Mouse (Mus musculus) CD4-positive, CD25-positive, alpha-beta regulatory T cell, adult 4 months (primary cell): ENCODE measurements around the gene Gabbr2. TPM values are rescaled to one million over a fixed set of nuclear protein-coding genes. Genes with fewer than 3 reads are reported as not detected.

ENCODE experiments used
- ATAC-seq: one replicate; pipeline ENCODE4 v1.8.0; 2017
- polyA plus RNA-seq, 2 experiments: library from polyadenylated mRNA; unstranded; fragments of 100-300 nt; shearing (Covaris generic); gene quantifications; one replicate each; pipeline ENCODE4 v1.2.1; 2017

Gene Gabbr2
- under 1 TPM in 1 of 2 experiments, not detected in 1; 0.32 TPM for polyA plus RNA-seq

DNA sequence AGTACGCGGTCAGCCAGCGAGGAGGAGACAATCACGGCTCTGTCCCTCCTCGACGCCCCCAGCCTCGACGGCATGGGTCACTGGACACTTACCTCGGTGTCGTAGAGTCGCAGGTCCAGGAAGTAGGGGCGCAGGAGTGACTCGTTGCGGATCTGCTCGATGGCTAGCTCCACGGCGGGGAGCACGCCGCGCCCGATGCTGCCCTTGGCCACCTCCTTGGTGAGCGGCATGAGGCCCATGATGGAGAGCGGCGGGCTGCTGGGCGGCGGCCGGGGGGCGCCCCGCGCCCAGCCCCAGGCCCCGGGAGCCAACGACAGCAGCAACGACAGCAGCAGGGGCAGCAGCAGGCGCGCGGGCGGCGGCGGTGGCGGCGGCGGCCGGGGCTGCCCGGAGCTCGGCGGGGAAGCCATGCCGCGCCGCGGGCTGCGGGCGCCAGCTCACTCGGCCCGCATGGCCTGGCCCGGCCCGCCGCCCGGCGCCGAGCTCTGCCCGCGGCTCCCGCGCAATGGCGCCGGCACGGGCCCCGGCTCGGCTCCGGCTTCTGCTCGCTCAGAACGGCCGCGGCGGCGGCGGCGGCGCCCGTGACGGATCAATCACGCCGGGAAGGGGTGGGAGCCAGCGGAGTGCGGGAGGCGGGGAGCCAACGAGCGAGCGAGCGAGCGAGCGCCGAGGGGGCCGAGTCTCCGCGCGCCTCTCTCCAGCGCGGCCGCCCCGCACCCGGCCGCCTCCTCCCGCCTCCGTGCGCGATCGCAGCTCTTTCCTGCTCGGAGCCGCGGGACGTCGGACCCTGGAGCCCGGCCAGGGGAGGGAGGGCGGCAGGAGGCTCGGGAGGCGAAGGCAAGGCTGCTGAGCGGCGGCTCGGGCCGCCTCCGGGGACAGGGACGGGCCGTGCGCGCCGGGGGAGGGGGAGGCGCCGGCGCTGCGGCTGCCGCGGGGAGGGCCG is at the start of gene Gabbr2:
TSS of gene Gabbr2 (minus strand) at position 858 of the 943 bp plus-strand sequence.
- ATAC-seq, result no peak

DNA sequence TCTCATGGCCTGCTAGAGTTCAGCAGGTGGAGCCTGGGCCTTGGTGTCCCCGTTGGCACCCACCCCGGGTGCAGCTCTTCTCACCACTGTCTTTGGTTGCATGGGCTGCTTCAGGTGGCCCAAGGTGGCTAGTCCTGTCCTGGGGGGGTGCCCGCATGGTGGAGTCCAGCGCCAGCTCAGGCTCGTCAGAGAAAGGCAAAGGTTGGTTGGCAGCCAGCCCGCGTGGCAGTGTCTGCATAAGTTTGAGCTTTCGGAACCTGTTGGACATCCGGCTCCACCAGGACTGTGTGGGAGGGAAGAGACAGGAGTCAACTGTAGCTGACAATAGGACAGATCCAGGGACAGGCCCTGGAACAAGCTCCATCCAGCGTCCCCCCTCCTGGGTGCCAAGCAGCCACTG is 47.9 kb upstream of the Gabbr2 start:
- ATAC-seq, result no peak

DNA sequence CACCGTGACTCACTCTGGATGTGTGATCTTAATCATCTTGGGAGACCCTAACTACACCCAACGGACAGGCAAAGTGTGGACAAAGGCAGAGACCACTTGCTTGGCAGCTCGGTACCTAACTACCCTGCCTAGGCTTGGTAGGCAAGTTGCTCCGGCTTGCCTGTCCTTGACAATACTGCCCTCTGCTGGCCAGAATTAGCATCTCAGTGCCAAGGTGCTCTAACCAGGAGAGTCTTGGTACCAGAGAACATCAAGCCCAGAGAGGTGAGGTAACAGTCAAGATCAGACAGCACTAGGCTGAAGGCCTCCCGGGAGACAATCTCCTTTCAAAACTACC is 45.6 kb upstream of the Gabbr2 start:
- no peak for ATAC-seq

DNA sequence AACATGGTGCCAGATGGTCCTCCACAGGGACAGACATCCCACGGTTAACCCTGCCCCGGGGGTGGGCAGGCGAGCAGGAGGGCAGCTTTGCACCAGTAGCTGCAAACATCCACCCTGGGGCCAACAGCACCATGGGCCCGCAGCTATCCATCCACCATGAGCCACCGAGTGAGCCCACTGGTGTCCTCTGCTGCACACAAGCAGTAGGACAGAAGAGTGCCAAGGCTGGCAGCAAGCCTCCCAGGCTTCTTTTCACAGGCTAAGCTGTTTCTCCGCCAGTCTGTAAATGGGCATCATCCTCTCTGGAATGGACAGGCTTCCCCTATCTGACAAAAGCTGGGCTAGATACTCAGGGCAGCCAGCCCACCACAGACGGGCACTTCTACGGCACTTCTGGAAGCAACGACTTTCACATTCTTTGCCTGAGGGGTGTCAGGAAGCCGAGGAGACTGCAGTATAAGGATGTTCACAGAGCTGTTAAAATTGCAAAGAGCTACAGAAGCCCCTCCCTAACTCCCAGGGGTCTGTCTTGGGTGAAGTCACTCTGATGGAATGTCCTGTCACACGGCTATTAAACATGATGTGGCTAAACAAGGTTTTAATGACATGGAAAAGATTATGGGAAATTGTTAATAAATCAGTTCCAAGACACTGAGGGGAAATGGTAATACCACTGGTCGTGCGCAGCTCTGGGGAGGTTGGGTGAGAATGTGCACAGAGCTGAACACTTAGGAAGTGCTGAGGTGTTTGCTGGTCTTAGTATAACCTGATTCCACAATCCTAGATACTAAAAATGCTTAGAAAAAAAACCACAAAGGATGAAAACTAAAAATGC is 45.0 kb upstream of the Gabbr2 start:
- ATAC-seq, result no peak

DNA sequence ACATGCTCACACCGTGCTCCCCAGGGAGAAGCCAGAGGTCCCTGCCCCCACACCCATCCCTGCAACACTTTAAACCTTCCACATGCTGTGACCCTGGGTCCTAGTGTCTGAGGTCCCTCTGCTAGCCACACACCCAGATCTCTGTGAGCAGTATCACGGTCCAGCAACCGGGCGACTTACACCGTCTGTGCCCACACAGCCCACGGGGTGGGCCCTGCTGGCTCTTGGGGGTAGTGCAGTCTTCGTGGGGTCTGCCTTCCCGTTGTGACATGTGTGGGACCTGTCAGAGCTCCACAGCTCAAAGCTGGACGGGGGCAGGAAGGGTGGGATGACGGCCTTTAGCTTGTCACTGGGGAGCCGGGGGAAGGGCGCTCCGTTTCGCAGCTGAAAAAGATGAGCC is 43.9 kb upstream of the Gabbr2 start:
- no peak for ATAC-seq

DNA sequence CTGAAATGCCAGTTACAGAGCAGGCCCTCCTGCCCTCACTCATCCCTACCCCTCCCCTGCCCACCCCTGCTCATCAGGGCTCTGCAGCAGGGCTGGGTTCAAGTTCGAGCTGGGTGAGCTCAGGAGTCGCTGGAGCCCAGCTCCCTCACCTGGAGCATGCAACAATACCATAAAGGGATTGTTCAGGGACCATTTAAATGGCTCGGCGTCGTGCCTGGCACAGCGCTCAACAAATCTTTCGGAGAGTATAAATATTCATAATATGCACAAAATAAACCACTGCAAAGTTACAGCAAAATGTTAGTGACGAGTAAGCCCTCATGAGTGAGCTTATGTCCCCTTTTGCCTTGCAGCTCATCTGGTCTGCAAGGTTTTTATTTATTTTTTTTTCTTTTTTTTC is 40.5 kb upstream of the Gabbr2 start:
- ATAC-seq, result no peak

DNA sequence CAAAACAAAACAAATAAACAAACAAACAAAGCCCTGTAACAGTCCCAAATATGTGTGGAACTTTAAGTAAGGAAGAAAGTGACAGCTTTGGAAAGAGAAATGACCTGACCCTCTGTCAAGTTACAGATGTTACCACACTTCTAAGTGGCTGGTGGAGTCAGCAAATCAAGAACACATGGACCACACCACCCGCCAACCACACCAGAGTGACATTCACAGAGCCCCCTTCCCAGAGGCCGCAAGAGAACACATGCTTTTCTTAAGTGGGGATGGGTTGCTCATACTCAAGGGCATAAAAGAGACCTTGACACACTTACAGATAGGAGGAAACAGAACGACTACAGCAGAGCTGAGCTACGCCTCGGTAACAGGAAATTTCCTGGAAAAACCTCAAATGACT is 37.1 kb upstream of the Gabbr2 start:
- no peak for ATAC-seq

DNA sequence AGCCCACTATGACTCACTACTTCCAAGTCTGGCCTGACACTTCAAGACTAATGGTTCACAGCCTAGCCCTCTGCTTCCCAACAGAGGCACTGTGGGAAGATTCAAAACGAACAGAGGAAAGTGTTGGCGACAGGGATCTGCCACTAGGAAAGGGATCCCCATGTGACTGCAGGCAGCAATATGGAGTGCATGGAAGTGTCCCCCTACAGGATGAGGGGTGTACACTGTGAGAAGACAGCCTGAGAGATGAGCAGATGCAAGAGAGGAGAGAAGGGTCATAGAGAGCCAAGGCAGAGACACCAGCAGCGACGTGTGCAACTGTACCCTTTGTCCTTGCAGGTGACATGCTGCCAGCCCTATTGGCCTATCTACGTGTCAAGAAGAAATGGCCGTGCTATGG is 32.3 kb upstream of the Gabbr2 start:
- no peak for ATAC-seq

DNA sequence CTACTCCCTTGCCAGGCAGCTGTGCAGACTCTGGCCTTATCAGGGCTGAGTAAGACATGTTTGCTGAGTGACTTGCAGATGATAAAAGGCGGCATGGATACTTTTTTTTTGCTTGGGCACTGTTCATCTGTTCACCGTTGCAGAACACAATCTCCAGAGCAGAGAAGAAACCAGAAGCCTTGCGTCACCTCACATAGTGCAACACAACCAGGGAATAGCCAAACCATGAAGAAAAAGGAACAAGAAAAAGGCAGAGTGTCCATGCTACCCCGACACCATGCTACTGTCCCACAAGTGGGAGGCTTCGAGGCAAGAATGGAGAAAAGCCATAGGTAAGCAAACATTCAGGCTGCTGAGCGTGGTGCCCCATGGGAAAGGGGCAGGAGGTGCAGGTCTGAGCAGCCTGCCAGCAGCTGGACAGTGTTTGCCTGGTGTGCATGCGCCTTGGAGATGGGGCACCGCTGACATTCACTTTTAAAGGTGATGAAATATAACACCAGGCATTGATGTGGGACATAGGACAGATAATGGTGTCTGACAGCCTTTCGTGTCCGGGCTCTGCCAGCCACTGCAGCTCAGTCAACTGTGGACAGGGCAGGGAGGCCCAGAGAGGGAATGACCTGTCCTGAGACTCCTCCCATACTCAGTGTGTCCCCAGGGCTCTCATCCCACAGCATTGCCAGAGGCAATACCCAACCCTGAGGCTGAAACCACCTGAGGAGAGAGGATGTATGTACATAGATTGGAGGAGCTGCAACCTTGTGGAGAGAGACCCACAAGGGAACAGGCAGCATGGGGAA is 31.3 kb upstream of the Gabbr2 start:
- no peak for ATAC-seq

DNA sequence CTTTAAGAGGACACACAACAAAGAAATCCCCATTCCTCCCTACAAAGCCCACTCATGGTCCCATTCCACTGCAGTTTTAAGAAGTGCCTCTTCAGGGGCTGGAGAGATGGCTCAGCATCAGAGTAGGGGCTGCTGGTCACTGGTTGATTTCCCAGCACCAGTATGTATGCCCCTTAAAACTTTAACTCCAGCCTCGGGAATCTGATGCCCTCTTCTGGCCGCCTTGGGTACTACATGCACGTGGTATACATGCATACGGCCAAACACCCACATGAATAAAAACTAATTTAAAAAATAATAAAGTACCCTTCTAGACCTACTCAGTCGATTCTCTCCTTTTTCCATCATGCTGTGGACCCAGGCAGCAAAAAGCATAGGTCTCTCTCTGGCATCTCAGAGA is 28.9 kb upstream of the Gabbr2 start:
- ATAC-seq, result peak; percentile 39

DNA sequence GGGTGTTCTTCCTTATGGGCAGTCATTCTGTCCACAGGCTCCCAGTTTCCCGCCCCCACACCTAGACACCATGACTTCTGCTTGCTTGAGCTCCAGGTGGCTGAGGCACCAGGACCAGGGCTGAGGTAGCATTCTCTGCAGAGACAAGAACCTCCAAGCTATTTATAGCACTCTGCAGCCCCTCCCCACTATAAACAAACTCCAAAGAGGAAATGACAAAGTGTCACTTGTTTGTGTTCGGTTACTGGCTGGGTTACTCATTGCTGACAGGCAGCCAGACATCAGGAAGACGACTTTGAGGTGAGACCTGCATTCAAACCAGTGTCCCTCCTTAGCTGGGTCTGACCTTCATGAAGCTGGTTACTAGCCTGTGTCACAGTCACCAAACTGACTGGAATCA is 23.5 kb upstream of the Gabbr2 start:
- no peak for ATAC-seq

DNA sequence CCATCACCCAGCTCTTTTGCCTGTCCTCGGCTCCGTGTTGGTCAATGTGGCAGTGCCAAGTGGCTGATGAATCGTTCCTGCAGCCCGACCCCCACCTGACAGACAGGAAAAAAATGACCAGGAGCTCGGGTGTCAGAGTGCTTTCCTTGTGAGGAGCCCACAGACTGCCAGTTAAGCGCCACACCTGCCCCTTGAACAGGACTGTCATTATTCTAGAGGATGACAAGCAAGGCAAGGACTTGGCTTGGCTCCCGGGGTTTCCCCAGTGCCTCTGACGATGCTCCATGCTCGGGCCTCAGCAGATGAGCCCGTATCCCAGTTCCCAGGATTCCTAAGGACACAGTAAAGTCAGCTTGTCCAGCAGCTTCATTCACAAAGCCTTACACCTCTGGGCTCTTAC is 20.8 kb upstream of the Gabbr2 start:
- ATAC-seq, result no peak

DNA sequence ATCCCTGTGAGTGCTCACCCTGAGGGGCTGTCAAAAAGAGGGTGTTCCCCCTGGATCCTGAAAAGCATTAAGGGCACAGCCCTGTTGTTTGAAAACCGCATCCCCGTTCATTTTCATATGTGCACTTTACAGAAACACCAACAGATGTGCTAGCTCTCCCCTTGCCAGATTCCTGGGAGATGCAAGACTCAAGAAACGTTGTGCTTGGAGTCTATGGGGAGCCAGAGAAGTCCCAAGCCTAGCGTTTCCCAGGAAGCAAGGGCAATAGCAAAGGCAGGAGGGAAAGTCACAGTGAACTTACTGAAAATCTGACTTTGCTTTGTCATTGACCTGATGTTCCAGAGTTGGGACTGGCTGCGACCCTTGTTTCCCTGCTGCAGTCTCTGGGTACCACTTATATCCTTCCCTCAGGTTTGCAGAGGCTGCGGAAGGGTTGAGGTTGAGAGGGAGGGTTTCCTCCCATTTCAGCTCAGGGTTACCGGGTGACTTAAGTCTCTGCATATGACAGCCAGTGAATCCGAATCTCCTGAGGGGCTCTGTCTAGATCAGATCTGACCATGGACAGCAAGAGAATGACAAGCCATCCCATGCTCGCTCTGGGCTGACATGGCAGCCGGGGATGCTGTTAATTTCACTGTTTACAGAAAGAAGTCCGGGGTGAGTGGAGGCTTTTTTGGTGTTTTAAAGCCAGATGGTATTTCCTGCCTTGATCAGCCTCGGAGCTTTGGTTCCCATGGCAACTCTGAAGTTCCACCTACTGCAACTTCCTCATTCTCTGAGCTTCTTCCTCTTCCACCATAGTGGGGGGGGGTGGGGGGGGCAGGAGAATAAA is 18.9 kb upstream of the Gabbr2 start:
- ATAC-seq, result peak; percentile 99

DNA sequence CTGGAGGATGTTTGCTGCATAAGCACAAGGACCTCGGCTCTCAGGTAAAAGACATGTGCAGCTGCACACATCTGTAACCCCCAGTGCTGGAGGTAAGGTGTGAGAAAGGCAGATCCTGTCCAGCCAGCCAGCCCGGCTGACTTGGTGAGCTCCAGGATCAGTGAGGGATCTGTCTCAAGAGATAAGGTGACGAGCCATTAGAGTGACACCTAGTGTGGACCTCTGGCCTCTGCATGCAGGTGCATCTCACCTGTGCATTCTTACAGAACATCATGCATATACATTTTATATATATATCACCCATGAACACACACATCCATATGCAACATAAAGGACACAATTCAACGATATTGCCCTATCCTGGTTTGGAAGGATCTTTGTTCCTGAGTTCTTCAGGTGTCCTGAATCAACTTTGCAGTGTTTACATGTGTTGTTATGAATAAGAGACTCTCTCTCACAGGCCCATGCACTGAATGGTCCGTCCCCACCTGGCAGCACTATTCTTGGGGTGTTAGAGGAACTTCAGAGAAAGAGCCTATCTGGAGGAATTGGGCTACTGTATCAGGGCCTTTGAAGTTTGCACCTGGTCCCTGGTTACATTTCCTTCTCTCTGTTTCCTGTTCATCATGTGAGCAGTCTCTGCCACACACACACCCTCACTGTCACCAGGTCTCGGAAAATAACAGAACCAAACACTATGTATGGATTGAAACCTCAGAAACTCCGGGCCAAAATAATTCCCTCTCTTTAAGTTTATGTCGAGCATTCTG is 9.1 kb upstream of the Gabbr2 start:
- peak; percentile 92 for ATAC-seq

DNA sequence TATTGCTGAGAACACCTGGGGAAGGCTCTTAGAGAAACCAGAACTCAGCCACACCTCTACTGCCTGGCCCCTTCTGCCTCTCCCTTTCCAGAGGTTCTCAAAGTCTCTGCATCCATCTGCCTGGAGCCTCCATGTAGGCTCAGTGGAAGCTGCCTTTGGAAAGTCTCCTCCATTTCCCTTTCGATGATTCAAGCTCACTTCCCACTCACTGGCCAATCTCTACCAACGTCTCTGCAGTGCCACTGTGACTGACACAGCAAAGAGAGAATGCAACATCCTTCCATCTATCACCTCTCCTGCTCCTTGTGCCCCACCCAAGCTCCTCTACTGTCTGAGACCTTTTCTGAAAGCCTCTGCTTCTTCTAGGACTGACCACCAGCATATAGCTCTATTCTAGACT is 6.3 kb upstream of the Gabbr2 start:
- ATAC-seq, result no peak

DNA sequence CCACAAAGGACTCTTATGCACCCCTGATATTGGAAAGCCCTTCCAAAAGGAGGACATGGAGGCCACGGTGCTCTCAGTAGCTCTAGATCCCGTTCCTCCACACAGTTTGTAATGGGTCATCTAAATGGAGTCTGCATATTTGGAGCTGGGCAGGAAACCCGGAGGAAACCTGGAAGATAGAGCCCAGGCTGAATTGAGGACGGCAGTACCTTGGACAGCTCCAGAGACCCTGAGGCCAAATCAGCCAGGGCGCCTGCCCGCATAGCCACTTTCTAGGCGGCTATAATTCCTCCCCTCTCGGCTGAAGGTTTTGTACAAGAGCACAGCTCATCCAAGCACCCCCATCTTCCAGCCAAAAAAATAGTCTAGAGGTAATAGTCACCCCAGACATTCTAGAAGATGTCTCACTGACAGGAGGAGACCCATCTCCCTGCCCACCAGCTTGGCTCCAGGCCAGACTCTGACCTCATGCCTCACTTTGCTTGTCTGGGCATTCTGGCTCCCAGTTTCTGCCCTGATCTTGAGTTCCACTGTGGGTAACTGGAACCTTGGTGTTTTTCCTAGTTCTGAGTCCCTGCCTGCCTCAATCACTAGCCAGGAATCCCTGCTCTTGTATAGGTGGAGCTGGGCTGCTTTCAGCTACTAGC is 1.3 kb upstream of the Gabbr2 start:
- ATAC-seq, result no peak

DNA sequence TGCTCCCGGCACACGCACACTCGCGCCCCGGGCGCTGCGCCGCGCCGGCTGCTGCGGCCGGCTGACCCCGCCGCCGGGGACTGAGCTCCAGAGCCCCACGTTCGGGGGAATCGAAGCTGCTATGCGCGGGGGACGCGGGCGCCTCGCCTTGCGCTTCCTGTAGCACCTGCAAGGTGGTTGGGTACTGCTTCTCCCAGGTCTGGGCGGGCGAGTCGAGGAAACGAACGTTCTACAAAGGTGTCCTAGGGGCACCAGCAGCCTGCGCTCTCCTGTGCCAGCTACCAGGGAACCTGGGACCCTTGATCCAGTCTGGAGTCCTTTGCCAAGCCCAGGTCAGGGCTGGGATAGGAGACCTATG is 265 bp upstream of the Gabbr2 start:
- no peak for ATAC-seq

DNA sequence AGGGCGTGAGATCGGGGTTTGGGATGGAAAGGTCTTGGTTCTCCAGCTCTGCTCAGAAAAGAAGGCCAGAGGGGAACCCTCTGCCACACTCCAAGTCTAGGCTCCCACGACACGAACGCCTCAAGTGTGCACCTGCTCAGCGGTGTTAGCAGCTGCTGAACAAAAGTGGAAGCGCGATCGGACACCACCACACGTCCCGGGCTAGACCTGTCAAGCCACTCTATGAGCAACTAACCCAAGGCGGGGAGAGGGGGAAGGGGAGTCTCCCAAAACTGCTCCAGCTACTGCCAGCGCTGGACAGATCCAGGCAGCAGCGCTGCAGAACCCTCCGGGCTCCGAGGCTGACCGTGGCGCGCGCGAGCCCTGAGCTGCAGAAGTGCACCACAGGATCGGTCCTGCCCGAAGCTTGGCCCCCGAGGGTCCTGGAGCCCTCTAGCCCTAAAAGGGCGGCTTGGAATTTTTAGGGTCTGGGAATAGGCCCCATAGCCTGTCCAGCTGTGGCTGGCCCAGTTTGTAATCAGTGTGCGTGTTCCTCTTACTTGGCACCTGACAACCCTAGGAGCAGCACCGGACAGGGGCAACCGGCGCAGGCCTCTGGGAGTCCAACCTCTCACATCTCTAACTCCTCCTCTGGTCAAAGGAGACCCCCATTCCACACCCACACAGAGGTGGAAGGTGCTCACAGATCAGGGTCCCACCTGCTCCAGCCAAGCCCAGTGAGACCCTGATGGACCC is 1.2 kb downstream of the Gabbr2 start:
- no peak for ATAC-seq

DNA sequence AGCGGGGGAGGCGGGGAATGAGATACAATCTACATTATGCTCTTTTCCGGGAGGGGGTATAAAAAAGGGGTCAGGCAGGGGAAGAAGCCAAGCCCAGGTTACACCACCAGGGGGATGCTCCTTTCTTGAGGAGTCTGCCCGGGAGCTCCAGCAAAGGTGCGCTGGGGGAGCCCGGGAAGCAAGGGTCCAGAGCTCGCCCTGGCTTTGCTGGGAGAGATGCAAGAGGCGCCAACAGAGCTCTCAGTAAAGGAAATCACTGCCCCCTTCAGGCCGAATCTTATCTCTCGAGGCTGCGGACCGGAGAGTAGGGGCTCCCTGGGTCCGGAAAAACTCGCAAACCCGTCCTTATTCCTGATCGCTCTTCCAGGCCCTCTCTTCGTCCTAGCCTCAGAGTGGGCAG is 1.8 kb downstream of the Gabbr2 start:
- ATAC-seq, result no peak

DNA sequence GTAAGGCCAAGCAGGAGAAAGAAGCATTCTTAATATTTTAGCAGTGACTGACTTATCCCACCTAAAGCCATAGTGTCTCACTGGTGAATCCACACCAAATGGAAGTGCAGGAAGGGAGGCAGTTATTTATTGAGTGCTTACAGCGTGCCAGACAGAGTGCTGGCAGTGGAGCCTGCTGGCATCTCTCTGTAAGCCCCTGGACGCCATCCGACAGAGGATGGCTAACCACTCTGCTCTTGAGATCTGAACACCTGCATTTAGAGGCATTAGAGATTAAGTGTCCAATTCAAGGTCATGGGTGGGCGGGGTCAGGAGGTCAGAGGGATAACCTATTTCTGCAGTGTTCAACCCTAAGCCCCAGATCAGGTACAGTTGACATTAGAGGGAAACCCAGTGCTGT is 2.8 kb downstream of the Gabbr2 start:
- no peak for ATAC-seq
